Mouse (Mus musculus) layer of hippocampus, postnatal 25 days (tissue): ENCODE measurements around the gene Coro1b. TPM values are rescaled to one million over a fixed set of nuclear protein-coding genes. Genes with fewer than 3 reads are reported as not detected.

Experiments used
- DNase-seq, 2 experiments: peaks; one replicate each; pipeline ENCODE4 v3.0.0; 2022; ENCODE audit warnings: mixed read lengths in 2 of 2, low spot score in 1 of 2; ENCODE audit errors: extremely low spot score in 1 of 2
- total RNA-seq, 2 experiments: library from RNA; stranded (reverse); gene quantifications; 2 replicates each; pipeline ENCODE4 v1.2.3; 2021

Gene Coro1b
- total RNA-seq, 2 experiments from 2014 or later: 87.3 to 89.5 TPM

DNA sequence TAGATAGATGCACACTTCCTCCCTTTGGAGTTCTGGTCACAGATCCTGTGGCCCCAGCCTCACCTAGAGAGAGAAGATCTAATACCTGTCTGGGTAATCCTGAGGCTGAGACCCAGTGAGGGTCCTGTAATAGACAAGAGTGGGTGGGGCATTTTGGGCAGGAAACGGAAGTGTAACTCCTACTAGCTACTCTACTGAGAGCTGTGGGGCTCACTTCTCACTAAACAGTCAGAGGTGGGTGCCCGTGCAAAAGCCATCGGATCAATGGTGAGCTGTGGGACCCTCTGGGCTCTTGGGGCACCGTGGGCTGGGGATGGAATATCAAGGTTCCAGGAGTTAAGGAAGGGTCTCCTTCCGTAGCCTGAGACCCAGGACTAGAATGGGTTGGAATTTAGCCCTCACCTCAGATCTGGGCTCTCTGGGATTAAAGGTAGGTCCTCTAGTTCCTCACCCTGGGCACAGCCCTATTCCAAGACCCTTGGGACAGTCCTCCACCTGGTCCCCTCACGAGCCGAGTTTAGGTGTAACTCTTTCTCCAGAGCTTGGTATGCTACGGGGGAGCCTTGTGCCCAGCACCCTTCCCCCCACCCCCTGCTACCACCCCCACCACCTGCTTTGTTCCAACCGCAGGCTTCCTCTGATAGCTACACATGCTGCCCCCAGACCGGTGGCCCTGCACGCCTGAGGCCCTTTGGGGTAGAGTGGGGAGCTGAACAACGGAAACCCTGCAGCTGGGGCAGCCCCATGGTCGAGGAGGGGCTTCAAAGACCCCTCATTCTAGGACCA, 6.2 kb downstream of the Coro1b start:
- no peak for DNase-seq

DNA sequence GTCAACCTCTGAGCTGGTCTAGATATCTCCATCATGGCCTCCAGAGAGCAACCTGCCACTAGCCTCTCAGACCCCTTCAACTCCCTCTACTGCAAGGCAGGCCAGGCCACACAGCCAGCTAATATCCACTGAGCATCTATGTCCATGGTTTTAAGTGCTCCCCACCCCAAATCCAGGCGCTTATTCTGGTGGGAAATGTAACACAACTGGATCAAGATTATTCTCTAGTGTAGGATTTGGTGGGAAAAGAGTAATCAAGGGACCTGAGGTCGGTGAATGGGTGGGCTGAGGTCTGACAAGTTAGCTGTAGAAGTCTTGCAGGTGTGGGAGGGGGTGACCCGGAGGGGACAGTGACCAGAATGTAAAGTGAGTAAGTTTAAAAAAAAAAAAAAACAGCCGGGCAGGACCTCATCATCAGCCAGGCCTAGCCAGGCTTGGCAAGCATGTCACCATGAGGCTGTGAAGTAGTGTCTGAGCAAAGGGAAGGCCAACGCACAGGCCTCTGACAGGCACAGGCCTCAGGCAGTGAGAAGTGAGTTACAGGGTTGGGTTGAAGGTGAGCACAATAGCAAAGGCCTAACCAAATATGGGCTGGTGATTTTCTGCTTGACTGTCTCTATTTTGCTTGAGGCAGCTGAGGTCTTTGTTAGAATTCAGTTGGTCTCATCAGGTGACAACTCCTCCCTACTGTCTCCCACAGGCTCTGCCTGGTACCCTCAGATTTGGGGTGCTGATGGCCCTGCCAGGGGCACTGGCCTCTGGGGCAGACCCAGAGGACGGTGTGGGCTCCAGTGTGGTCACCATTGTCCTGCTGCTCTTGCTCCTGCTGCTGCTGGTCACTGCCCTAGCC, 7.0 kb downstream of the Coro1b start:
- DNase-seq: no peak

DNA sequence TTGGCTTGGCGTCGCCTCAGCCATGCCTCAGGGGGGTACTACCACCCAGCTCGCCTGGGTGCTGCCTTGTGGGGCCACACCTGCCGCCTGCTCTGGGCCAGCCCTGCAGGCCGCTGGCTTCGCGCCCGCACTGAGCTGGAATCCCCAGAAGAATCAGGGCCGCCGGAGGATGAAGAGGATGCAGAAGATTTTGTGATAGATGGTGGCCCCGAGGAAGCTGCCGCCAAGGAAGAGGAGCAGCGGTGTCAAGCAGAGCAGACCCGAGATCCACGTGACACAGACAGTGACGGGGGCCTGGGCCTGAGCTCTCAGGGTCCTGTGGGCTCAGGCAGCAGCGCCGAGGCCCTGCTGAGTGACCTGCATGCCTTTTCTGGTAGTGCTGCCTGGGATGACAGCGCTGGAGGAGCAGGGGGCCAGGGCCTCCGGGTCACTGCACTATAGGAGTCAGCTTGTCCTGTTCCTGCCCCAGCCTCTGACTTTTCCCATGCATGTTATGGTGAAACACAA, 7.7 kb downstream of the Coro1b start:
- no peak for DNase-seq

DNA sequence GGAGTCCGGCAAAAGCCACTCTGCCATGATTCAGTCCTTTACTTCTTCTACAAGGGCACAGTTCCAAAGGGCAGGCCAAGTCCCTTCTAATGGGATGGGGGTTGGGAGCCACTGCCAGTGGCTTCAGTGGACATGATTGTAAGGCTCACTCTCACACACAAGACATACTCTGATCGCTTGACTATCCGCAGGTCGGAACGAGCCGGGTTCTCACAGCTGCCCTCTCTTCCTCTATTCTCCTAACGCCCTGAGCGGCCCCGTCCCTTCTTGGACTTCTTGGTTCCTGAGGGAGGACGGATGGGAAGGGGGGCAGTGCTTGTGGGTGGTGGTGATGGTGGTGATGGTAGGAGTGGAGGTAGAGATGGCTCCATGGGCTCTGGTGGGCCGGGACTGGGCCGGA, 8.4 kb downstream of the Coro1b start:
- no peak for DNase-seq

DNA sequence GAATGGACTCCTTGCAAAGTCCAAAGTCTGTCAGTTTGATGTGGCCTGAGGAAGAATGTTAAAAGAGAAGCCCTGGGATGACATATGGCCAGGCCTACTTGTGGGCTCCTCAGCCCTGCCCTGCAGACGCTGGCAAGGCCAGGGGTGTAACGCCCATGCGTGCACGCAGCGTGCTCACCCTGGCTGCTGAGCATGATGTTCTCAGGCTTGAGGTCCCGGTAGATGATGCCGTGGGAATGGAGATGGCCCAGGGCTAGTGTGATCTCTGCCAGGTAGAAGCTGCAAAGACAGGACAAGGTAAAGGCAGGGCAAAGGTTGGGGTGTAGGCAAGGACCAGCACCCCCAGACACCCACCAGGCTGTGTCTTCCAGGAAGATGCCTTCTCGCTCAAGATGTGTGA, 10.6 kb downstream of the Coro1b start:
- DNase-seq: no peak

DNA sequence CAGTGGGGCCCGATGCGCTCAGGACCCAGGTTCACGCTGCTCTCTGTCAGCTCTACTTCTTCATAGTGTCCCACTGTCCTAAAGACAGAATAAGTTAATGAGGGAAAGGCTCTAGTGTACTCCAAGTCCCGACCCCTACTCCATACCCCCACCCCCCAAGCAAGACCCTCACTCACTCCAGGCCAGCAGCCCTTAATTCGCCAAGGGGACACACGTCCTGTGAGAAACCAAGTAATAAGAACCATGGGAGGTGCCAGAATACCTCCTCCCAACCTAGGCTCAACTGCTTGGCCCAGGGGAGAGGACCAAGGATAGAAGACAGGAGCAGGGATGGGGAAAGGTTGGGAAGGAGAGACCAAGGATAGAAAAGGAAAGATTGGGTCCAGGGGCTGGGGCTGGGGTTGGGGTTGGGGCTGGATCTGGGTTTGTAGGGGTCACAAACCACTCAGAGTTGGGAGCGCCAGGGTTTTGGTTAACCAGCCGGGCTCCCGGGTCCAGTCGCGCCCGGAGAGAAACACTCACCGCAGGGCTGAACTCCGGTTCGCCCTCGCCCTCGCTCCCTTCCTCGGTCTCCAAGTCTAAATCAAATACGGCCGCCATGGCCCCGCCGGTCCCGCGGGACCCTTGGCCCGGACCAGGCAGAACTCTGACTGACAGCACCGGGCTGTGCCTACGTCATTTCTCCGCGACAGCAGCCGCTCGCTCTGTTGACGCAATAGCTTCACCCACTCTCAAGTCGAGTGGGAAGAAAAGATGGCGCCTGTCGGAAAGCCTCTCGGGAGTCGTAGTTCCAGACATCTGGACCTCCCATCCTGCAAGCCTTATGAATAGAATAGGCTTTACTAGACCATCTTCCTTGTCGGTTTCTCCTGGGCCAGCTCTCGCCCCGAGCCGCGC, 14.5 kb downstream of the Coro1b start, which contains the start of gene Rps6kb2:
TSS of gene Rps6kb2 (minus strand) at position 709 of the 897 bp plus-strand sequence.
- DNase-seq: peak; percentile 92 to 96

DNA sequence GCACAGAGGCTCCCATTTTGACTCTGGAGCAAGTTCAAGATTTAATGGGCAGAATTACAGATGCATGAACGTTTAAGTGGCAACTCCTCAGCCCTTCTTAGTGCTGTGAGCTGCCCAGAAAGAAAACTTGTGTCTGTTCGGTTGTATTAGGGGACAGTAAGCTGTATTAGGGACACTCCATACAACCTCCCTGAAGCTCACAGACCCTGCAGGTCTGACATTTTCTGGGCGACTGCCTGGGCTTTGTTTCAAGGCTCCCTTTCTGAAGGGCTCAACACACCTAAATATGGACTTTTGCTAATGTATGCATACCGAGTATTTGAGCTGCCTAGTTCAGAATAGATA, 15.1 kb downstream of the Coro1b start:
- no peak for DNase-seq

DNA sequence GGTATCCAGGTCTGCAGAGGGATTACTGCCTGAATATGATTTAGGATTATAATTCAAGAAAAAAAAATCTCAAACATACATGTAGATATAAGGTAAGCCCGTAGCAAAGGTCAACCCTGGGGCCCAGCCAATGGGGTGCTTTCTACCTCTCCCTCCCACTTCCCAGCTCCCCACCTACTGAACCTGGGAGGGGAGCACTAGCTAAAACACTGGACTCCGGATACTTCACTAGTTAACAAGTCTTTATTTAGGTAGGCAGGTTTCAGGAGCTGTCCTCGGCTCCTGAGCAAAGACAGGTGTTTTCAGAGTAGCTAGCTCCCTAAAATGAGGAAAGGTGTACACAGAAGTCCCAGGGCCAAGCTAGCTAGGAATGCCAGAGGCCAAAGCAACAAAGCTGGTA, 15.7 kb downstream of the Coro1b start:
- no peak for DNase-seq

DNA sequence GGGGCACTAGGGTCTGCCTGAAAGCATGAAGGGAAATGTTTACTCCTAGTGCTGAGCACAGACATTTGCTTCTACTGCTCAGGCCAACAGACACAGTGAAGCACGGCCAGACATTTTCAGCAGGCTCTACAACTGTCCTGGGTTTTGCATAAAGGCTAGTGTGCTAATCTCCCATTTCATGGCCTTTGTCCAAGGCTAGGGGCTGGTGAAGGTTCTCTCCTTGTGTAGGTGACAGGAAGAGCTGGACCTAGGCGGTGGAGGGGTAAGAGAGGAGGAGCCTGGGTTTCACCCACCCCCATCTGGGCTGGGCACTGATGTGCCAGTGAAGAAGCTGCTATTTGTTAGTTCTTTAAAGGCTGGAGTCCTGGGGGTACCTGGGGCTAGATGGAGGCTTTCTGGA, 16.3 kb downstream of the Coro1b start:
- DNase-seq: no peak

DNA sequence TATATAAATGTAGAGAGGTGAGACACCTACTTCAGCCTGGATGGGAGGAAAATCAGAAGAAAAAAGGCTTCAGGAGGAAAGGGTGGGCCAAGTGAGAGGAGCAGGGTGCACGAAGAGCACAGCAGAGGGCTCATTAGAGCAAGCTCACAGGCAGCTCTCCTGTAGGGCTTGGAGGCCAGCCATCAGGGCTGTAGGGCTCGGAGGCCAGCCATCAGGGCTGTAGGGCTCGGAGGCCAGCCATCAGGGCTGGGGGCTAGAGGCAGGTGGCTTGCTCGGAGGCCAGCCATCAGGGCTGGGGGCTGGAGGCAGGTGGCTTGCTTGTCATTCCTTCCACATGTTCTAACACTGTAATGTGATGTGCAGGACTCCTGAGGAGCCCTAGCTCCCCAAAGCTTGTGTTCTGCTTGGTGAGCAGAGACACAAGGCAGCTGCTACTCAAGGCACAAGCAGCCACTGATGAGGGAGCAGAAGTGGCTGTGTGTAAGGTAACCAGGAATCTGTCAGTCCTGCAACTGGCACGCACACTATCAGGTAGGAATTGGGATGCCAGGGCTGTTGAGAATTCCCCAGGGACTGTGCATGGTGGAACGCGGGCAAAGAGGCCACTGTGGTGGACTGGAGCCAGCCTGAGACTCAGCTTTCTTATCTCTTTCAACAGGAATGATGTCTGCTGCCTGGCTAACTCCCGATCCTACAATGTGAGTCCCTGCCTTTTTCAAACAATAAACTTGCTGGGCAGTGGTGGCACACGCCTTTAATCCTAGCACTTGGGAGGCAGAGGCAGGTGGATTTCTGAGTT, 18.5 kb downstream of the Coro1b start:
- DNase-seq: no peak

DNA sequence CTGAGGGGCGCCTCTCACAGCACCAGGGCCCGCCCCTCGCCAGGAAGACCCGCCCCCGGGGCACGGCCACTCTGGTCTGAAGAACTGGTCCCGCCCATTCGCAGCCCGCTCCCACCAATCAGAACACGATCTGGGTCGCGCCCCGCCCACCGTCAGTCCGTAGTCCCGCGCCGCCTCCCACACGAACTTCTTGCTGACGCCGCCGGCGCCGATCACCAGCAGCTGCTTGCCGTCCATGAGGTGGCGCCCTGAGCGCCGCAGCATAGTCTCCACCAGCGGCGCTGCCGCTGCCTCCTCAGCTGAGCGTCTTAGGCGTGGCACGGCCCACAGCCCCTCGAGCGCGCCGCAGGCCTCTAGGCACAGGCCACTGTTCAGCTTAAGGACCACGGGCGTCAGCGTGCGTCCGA, 21.0 kb downstream of the Coro1b start:
- peak; percentile 97 to 98 for DNase-seq

DNA sequence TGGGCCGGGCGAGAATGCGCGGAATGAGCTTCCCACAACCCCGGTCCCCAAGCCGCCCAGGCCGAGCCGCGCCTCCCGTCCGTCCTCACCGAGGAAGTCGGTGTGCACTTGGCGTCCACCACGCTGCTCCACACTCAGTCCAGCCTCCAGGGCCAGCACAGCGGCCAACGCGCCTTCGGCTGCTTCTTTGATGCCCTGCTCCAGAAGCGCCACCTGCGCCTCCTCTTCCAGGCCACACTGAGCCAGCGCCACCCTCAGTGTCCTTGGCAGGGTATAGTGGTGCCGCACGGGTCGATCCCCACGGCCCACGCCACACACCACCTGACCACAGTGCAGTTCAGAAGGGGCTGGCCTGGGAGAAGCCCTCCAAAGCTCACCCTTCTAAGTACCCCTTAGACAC, 21.4 kb downstream of the Coro1b start:
- no peak for DNase-seq

DNA sequence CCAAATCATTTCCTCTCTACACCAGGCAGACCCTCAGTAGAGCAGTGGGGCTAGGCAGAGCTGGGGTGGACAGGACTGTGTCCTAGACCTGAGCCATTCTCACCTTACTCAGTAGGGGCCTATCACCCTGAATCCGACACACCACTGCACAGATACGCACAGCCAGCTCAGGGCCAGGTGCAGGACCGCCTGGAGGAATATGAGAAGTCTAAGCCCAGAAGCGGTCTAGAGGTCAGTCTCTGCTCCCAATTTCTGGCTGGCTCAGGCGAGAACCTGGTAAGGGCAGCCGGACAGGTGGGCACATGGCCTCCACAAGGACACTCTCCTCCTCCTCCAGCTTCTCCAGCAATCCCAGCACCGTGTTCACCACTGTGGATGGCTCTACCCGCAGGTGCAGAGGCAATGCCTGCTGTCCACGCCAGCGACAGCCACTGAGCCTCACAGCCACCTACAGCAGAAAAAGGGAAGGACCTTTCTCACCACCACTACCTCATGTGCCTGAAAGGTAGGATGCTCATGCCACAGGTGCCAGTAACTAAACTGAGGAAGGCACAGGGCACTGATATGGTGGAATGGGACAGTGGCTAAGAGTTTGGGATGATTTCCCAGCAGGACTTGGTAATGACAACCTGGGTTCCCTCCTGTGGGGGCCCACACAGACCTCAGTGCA, 22.4 kb downstream of the Coro1b start:
- DNase-seq: no peak

DNA sequence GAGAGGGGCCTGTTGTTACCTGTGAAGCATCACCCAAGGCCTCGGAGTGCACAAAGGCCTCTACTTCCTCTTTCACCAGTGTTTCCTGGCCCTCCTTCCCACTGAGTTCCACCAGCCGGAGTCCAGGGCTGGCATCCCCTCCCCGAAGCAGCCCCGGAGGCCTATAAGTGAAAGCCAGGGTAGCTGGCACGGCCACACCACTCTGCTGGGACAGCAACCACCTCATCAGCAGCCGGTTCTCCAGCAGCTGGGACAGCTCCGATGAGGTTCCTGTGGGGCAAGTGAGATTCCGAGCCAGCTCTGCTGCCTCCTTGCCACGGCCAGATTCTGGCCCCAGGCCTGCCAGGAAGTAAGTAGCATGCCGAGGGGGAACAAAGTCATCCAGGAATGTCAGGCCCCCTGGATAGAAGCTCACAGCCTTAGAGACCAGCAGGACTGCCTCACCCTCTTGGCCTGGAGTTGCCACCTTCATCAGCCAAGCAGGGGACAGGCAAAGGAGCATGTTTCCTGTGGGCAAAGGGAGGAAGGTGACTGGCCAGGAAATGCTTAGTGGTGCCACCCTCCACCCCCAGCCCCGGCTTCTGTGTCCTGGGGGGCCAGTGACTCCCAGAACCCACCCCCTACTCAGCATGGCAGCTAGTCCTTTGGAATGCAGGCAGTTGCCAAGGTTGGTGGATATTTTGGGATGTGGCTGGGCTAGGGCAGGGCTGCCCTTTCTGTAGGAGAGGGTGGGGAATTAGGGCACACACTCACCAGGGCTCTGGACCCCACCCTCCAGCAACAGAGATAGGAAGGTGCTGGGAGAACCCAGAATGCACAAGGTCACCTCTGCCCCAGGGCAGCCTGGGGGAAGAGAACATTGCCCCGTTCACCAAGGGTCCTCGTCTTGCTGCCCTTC, 23.2 kb downstream of the Coro1b start:
- no peak for DNase-seq

DNA sequence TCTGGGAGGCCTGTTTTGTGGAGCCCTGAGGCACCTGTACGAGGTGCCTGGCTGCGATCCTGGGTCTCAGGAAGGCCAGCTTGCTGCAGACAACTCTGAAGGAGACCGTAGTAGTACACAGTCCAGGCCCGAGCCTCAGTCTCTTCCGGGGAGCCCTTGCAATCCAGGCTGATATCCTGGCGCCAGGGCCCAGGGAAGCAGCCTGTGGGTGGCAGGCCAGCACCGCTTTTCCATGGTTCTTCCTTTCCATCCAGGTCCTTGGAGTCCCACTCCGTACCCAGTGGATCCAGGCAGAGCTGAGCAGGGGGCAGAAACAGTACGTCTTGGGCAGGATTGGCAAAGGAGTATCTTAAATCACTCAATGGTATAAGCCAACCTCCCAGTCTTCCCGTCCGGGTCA, 24.5 kb downstream of the Coro1b start:
- no peak for DNase-seq

DNA sequence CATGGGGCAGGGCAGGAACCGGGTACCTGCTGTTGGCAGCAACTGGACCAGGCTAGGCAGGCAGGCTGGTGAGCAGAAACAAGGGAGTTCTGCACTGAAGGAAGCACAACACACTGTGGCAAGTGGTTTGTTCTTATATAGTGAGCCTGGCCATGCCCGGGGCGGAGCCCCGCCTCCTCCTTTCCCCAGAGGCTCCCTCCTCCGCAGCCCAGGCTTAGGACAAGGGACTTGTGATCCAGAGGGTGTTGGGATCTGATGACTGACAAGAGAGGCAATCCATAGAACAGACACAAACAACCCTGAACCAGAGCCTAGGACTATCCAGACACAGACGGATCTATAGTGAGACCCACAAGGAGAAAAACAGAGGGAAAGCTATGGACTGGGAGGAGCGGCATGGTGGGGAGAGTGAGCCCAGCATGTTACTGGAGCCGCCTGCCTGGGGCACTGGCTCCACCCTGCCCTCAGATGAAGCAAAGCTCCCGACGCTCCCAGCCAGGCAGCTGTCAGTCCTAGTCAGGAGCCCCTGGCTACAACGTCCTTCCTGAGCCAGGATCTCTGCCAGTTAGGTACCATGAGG, 27.0 kb downstream of the Coro1b start, which contains the start of gene Carns1:
TSS of gene Carns1 (minus strand) at position 112 of the 580 bp plus-strand sequence.
- DNase-seq: no peak

DNA sequence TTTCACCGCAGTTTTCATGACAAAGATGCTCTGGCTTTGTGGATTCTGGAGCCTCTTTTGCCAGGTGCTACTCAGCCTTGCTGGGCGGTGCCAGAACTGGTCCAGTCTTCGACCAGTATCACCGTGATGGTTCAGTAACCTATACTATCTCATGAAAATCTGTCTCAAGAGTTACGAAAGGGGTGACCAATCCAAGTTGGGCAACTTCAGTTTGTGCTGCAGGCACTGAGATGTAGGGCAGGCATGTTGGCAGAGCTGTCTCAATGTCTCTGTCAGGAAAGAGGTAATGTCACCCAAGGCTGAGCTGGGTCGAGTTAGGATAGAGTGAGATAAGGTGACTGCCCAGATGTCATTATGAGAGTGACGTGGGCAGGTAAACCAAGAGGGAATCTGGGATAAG, 32.0 kb downstream of the Coro1b start:
- no peak for DNase-seq

DNA sequence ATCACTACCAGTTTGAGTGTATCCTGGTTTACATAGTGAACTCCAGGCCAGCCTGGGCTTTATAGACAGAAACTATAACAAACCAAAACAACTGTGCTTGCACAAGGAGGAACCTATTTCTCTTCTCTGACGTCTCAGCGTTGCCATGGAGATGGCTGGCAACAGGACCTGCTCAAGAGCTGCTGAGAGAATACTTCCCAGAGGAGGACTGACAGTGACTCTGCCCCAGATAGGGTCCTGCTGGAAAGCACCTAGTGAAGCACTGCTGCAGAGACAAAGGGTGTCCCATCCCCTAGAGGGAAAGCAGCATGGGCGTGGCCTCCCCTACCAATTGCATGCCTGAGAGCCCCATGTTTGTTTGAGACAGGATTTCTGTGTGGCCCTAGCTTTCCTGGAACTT, 33.5 kb downstream of the Coro1b start:
- peak in 1 of 2 experiments; percentile 57 for DNase-seq
